Mouse (Mus musculus) left cerebral cortex, postnatal 14 days (tissue): ENCODE results near the gene Rbm3. TPM values are rescaled to one million over a fixed set of nuclear protein-coding genes. Genes with fewer than 3 reads are reported as not detected.
"Not testable (repeated sequence)": the region's sequence is repeated elsewhere in the genome, so short reads cannot be mapped to it uniquely, and the experiment has no call there.

ENCODE experiments used
- DNase-seq, 2 experiments: peaks; one replicate each; pipeline ENCODE4 v3.0.0; 2021 to 2022; ENCODE audit warnings: low spot score in 2 of 2, mixed read lengths in 1 of 2
- intact Hi-C: fragments of 180-260 bp; cut with DNase I; formaldehyde crosslinking; loops from one replicate; pipeline ENCODE4 v1.15.1; 2025
- total RNA-seq, 2 experiments: library from RNA; stranded (reverse); gene quantifications; 2 replicates each; pipeline ENCODE4 v1.2.3; 2021

The Rbm3 gene
- total RNA-seq, 2 experiments from 2014 or later, result 198 to 216 TPM

DNA sequence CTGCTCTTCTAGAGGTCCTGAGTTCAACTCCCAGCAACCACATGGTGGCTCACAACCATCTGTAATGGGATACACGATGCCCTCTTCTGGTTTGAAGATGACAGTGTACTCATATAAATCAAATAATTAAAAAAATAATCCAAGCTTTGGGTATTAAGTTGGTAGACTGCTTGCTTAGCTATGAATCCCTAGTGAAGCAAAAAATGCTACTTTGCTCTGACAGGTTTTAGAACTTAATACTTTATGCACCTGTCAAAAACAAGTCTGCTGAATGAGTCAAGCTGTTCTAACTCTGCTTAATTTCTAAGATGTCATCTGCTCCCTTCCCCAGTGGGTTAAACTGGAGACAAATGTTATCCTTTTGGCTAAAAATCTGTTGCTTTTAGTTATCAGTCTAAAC is 6.2 kb downstream of the Rbm3 start:
- intact Hi-C loops, result loop anchor here (10.0 kb wide), 1 partner anchor 215 kb away; the partner anchor contains the start of gene Eras
- DNase-seq, result no peak

DNA sequence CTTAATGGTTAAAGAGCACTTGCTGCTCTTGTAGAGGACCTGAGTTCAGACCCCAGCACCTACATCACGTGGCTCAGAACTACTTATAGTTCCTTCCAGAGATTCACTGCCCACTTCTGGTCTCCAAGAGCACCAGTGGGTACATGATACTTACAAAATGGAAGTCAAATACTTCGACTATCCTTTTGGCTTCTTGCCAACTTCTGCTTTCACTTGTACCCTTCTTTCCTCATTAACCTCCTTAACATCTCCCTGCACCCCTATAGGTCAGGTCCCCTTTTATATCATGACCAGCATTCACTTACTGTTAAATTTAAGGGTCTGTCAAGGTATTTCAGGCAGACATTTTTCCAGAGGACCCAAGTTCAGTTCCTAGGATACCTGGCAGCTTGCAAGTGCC is 9.8 kb downstream of the Rbm3 start:
- intact Hi-C loops, result loop anchor here (10.0 kb wide), 1 partner anchor 211 kb away; the partner anchor contains the start of gene Eras
- no peak for DNase-seq

DNA sequence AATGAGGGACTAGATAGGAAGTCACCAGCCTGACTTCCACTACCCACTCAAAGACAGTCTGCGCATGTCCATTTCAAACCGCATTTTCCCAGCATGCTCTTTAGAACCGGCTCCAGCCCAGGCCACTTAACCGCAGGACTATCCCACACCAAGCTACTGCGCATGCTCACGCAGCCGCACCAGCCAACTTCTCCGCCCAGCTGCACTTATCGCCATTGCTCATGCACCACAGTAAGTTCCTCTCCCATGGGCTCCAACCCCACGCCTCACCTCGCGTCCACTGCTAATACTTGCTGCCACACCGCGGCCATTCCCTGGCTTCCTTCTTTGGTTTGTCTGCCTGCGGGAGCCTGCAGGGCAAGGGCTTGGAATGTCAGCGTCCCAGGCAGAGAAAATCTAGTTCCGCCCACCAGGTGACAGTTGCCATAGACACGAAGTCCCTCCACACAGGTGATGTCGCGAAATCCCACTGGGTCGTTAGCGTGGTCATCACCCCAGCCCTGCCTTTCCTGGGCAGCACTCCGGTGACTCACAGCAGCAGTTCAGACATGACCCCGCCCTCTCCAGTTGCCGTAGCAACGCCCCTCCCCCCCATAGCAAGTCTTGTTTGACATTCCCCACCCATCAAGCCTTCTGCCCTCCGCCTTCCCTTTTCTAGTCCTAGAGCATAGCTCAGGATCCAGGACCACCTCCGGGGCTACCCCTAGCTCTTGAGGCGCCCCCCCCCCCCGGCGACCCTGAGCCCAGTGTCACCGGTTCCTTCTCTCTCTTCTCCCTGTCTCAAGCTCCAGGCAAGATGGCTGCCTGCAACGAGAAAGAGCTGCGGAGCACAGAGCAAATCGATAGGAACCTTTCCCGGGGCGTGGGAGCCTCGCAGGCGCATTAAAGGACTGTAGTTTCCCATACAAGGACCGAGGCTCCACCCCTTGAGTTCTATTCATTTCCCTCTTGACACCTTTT is 13.4 kb downstream of the Rbm3 start, which contains the start of gene Wdr13:
Wdr13 (minus strand) TSS at position 876 of the 960 bp plus-strand sequence.
- DNase-seq, result peak; percentile 88 to 92
- intact Hi-C loops, result loop anchor here (10.0 kb wide), 1 partner anchor 207 kb away; the partner anchor contains the start of gene Eras

DNA sequence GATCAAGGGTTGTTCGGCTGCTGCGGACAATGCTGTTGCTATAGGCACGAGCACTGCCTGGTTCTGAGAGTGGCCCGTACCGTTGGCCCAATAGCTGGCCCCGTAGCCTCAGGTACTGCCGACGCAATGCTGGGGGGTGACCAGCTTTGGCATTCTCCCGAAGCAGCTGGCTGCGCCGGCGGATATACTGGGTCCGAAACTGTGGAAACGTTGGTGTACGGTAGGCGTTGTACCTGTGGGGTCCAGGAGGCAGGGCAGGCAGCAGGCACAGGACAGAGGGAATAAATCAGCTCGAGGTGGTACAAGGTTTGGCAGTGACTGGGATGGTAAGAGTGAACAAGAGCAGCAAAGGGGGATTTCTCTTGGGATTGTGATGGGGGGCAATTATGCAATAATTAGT is 14.3 kb downstream of the Rbm3 start:
- intact Hi-C loops, result loop anchor here (10.0 kb wide), 1 partner anchor 207 kb away; the partner anchor contains the start of gene Eras
- DNase-seq, result no peak

DNA sequence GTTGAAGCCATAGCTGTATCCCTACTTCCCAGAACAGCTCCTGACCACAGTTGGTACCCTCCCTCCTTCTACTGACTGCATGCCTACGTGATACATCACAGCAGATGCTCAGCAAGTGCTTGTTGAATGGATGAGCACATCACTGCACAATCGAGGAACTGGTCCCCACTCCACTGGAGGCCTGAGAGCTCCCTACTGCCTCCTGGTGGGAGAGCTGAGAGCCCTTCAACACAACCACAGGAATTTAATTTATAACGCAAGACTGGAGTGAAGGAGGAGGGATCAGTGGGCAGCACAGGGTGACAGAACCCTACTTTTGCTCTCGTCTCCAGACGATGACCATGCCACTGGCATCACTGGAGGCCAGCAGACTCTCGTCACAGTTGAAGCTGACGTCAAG is 20.4 kb downstream of the Rbm3 start:
- no peak for DNase-seq
- intact Hi-C loops, result no loop called here

DNA sequence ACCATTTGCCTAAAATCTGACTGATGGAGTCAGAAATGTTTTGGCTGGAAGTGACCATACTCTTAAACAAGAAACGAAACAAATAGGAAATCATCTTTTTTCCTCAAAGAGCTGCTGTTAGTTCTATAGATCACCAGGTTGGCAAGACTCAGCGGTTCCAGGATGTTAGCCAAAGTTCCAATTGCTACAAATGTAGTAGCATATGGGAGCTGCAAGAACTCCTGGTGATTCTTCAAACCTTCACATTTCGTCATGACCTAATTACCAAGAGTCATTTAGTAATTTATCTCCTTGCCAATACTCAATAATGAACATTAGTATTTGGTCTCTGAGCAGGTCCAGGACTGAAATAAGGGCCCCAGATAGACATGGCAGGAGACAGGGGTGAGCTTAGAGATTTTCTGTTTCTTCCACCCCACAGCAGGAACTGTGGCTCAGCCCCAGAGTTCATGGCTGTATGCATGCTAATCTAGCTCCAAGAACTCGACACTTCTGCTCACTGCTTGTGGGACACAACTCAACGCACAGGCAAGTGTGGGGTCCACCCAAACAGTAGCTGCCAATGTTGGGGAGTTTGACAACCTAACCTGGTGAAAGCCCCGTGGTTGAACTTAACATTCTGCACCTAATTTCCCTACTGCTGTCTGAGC is 21.7 kb downstream of the Rbm3 start:
- no peak for DNase-seq
- intact Hi-C loops, result no loop called here

DNA sequence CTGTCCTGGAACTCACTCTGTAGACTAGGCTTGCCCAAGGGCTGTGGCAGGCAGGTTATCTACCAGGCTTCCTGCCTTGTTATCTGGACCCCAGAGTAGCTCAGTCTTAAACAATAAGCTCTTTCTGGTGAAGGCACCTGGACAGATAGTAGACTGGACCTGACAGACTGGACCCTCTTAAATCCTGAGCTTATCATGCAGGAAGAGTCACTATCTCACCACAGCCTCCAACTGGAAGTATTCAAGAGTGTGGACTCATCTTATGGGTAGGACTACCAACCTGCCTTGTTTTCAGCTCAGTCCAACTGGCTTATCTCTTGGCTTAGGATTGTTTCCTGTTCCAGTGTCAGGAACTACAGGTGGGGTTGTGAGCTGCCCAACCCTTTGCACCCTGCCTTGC is 28.4 kb downstream of the Rbm3 start:
- DNase-seq, result no peak
- intact Hi-C loops, result no loop called here

DNA sequence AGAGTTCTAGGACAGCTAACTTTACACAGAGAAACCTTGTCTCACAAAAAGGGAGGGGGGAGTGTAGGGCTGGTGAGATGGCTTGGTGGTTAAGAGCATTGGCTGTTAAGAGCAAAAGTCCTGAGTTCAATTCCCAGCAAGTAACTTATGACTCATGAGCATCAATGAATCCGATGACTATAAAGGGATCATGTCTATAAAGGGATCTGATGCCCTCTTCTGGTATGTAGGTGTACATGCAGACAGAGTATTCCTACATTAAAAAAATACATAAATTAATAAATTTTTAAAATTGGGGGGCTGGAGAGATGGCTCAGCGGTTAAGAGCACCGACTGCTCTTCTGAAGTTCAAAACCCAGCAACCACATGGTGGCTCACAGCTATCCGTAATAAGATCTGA is 30.4 kb downstream of the Rbm3 start:
- DNase-seq, result no peak
- intact Hi-C loops, result no loop called here

DNA sequence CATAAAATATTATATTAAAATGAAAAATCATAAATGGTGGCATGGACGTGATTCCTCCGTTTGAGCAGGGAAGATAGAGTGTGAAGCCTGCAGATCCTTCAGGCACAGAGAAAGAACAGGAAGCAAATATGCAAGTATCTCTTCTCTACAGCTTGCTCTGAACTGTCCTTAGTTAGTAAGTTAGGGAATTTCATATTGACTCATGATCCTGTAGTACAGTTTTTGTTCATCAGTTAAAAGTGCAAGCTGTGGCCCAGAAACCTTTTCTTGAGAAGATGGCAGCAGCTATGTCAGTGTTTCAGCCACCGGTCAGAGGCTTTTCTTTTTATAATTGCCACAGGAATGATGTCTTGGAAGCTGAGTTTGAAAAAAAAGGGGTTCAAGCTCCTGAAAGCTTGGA is 40.7 kb downstream of the Rbm3 start:
- intact Hi-C loops, result no loop called here
- no peak for DNase-seq

DNA sequence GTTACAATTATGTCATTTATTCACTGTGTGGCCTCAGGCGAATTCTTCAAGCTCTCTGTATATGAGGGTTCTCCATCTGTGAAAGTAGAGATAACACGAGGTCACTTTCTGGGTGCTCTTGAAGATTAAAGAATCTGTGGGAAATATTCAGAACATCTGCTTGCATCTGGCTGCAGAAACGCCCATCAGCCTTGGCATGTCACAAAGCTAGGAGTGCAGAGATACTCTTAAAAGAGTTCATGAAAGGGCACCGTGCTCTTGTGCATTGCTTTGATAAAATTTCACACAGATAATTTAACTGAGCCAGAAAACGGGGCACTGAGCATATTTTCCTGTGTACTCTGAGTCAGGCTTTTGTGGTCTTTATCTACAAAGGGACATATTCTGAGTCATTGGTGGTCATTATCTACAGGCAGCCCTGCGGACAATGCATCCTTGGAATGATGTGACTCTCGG is 43.4 kb downstream of the Rbm3 start:
- no peak for DNase-seq
- intact Hi-C loops, result no loop called here

DNA sequence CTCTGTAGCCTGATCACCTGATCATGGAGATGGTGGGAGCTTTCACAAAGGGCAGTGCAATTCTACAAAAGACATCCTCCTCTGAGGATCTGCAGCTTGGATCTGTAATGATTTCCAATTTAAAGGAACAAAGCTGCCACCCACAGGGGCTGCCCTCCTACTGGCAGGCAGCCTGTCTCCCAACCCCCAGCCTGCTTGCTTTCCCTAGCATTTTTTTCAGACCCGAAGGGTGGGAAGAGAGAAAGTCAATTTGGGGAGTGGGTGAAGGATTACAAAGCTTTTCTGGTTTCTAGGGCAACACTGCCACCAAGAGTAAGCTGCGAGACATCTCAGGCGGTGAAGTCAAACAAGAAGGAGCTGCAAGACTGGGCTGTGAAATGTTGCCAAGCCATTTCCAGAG is 44.7 kb downstream of the Rbm3 start:
- intact Hi-C loops, result no loop called here
- DNase-seq, result peak; percentile 76 to 87

DNA sequence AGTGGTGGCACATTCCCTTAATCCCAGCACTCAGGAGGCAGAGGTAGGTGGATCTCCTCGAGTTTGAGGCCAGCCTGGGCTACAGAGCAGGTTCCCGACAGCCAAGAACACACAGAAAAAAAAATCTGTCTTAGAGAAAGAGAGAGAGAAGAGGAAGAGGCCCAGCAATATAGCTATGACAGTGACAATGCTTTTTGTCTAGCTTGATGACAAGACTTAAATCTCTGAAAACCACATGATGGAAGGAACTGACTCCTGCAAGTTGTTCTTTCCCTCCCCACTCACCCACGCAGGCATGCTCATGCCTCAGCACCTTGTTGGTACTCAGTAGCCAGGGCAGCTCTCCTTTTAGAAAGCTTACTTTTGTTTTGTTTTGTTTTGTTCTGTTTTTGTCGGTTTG is 46.2 kb downstream of the Rbm3 start:
- intact Hi-C loops, result no loop called here
- no peak for DNase-seq

DNA sequence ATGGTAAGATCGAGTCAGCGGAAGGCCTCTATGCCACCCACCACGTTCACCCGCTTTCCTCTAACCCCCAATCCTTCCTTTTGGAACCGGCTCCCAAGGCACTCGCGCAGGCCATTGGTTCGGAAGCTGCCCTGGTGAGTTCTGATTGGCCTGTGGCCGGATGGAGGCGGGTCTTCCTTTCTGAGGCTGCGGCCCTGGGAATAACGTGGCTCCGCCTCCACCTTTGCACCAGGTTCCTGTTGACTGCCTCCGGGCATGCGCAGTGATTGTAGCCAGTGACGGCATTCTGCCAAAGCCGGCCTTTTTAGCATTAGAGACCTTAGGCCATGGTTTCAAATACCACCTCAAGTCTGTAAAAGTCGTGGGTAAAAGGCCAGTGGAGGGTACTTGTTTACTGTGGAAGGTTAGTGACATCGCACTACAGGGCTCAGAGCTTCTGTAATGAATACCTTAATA is 48.9 kb downstream of the Rbm3 start:
- peak; percentile 97 to 98 for DNase-seq
- intact Hi-C loops, result no loop called here

DNA sequence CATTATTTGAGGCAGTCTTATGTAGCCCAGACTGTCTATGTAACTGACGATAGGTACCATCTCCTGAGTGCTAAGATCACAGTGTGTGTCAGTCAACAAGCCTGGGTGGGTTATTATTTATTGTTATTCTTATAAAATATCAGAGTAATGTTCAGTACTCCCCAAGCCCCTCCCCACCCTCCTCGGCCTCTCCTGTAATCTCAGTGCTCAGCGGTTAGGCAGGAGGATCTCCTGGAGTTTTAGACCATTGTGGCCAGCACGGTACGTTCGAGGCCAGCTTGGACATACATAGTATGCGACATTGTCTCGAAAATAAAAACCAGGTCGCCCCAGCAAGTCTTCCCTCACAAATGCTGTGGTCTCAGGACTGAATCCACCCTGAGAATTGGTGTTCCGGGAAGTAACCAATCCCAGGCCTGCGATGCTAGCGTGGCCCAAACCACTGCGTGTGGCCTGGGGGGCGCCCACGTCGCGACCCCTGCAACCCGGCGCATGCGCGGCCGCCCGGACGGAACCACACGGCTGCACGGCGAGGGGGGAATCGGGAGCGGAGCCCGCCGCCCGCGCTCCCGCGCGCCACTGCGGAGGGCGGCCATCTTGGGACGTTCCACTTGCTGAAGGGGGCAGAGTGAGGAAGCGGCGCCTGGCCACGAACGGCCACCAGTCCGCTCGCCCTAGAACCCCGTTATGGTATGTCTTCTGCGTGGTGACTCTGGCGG is 49.5 kb downstream of the Rbm3 start:
- intact Hi-C loops, result not testable (repeated sequence)

DNA sequence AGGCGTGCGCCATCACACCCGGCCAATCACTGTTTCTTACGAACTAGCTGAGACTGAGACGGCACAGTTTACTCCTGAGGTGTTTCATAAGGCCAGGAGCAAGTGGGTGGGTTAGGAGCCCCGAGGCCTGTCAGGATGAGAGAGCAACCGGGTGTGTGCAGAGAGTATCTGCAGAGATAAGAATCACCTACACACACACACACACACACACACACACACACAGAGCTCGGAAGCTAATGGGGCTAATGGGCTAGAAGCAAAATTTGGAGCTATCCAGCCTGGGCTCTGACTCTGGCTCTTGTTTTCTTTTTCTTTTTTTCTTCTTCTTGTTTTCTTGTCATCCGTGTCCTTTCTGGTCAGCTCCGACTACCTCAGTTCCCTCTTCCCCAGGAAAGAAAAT is 50.1 kb downstream of the Rbm3 start:
- intact Hi-C loops, result no loop called here
- DNase-seq, result no peak

More for the DNA sequence above, 49.5 kb downstream of the Rbm3 start:
- peak; percentile 71 to 88 for DNase-seq

DNA sequence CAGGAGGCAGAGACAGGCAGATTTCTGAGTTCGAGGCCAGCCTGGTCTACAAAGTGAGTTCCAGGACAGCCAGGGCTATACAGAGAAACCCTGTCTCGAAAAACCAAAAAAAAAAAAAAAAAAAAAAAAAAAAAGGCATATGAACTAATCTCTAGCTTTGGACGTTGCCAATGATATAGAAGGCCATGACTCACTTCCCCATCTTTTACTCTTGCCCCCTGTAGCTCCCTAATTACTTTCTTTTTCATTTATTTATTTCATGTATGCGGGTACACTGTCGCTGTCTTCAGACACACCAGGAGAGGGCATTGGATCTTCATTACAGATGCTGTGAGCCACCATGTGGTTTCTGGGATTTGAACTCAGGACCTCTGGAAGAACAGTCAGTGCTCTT is 54.7 kb downstream of the Rbm3 start:
- DNase-seq, intact Hi-C loops: not testable (repeated sequence)

DNA sequence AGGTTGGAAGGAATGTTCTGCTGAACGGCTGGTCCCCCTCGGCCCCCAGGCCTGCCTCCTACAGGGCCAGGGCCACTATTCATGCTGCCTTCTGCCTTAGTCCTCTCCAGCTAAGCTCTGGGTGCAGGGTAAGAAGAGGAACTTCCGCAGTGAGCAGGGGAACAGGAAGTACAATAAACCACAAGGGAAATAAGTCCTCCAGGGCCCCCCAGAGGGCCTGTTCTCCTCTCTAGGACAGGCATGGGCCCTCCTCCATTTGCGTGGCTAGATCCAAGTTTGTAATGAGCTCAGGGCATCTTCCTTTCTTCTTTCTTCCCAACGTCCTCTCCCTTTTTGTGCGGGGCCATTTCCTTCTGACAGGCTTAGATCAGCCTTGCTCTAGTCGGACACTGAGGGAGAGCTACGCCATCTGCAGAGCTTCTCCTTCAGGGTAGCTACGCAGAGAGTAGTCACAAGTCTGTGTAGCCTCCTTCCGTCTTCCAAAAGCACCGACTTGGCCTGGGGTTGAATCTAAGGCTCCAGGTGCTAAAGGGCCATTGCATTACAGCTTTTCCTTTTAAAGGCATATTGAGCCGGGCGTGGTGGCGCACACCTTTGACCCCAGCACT is 55.2 kb downstream of the Rbm3 start, which contains the start of gene Was:
Was (minus strand) TSS at position 153 of the 608 bp plus-strand sequence.
- DNase-seq, result no peak
- intact Hi-C loops, result no loop called here

DNA sequence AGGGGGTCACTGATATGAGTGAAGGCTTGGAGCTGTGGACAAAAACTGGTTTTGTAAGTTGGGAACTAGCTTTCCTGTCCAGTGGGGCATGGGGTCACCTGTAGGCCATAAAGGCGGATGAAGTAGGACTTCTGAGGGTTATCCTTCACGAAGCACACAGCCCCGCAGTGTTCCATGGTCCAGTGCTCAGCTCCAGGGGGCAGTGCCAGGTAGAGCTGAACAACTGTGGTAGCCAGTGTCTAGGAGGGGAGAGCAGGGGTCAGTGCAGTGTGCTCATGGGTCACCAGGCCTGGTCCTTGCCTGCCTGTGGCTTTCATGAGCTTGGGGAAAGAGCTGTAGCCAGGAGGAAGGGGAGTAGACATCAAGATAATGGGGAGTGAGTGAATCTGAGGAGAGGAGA is 55.9 kb downstream of the Rbm3 start:
- DNase-seq, result no peak
- intact Hi-C loops, result no loop called here
